Mouse (Mus musculus) kidney, embryonic 14.5 days (tissue): ENCODE measurements around the gene Slc20a1. TPM values are rescaled to one million over a fixed set of nuclear protein-coding genes. Genes with fewer than 3 reads are reported as not detected.

Source experiments
- ATAC-seq: fragments of 200-750 bp; cut with Nextera tagmentation; 2 replicates; pipeline ENCODE4 v1.8.0; 2017; ENCODE audit warnings: moderate number of reproducible peaks, mild to moderate bottlenecking, moderate TSS enrichment, moderate library complexity; ENCODE audit not compliant: low FRiP score, low TSS enrichment
- H3K27ac ChIP-seq: fragments of 300-500 bp; sonication (generic); 2 replicates; pipeline ENCODE4 v1.5.1; 2014; ENCODE audit warnings: low read depth, mild to moderate bottlenecking, low read length, moderate library complexity, mixed read lengths
- H3K27me3 ChIP-seq: fragments of 300-500 bp; sonication (generic); 2 replicates; pipeline ENCODE4 v1.6.1; 2014; ENCODE audit warnings: mild to moderate bottlenecking, low read length; ENCODE audit not compliant: control insufficient read depth, insufficient read depth
- H3K36me3 ChIP-seq: fragments of 300-500 bp; sonication (generic); 2 replicates; pipeline ENCODE4 v1.6.1; 2014; ENCODE audit warnings: low read length, mixed read lengths; ENCODE audit not compliant: control insufficient read depth, insufficient read depth
- H3K4me1 ChIP-seq: fragments of 300-500 bp; sonication (generic); 2 replicates; pipeline ENCODE4 v1.6.1; 2014; ENCODE audit warnings: low read length, mixed read lengths; ENCODE audit not compliant: control insufficient read depth, insufficient read depth
- H3K4me2 ChIP-seq: fragments of 300-500 bp; sonication (generic); replicated peaks from 2 replicates; pipeline ENCODE4 v1.6.1; 2014; ENCODE audit warnings: low read depth, mild to moderate bottlenecking, low read length
- H3K4me3 ChIP-seq: fragments of 300-500 bp; sonication (generic); 2 replicates; pipeline ENCODE4 v1.5.1; 2014; ENCODE audit warnings: mild to moderate bottlenecking, low read length
- H3K9ac ChIP-seq: fragments of 300-500 bp; sonication (generic); 2 replicates; pipeline ENCODE4 v1.6.1; 2014; ENCODE audit warnings: low read depth, mild to moderate bottlenecking, low read length, moderate library complexity
- H3K9me3 ChIP-seq: fragments of 300-500 bp; sonication (generic); 2 replicates; pipeline ENCODE4 v1.6.1; 2016; ENCODE audit warnings: low read length; ENCODE audit not compliant: control insufficient read depth
- WGBS: fragments of 180-500 bp; shearing (Covaris S2); extraction: QIAGEN DNeasy Blood & Tissue Kit; methylation state at CpG from one replicate; pipeline ENCODE4 v1.1.7; 2014; 5-methylcytosine and 5-hydroxymethylcytosine counted together
- polyA plus RNA-seq: library from polyadenylated mRNA; unstranded; fragments of >200 nt; fragmentation: Nextera tagmentation; extraction: Ambion mirVana; gene quantifications from 2 replicates; pipeline ENCODE4 v1.2.1, GENCODE M21; 2014

Gene Slc20a1
- 16.4 and 34.5 TPM in 2 replicates for polyA plus RNA-seq

DNA sequence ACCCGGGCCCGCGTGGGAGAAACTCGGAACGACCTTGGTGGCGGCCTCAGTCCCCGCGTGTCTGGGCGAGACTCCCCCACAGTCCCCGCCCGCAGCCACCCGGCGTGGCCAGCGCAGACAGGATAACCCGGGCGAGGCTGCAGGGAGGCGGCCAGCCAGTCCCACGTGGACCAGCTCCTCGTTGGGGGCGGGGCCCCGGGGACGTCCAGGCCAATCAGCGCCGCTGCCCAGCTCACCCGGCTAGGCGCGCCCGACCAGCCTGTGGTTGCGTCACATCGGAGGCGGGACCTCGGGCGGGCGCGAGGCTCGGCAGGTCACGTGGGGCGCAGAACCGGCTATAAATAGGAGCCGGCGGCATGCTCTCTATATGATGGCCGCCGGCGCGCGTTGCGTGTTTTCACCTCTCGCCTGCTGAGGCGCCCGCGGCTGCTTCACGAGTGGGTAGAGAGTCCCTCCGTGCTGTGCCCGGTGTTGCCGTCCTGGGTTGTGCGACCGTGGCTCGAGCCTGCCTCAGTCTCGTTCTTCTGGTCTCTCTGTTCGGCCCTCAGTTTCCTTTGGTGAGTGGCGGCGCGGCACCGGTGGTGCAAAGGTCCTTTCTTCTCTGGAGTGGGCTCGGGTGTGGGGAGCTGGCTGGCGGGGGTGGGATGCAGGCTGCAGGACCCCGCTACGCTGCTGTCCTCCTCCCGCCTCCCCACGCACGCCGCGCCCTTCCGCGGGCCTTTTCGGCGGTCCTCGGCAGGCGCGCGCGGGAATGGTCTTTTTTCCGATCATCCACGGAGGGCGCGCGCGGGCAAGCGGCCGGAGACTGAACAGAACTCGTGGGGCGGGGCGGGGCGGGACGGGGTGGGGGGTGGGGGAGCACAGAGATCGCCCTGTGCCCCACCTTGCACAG, at the start of gene Slc20a1:
Gene Slc20a1 (plus strand): TSS at position 329 of the 892 bp plus-strand sequence.
- no peaks in the 10 kb centered on the region for H3K9me3 ChIP-seq
- peak within 1 kb of the TSS; percentile 82 for H3K9ac ChIP-seq
- WGBS = under 1% methylated on average over 91 of the region's 96 CpGs
- H3K4me3 ChIP-seq = peak within 1 kb of the TSS; percentile 79
- no peaks in the 10 kb centered on the region for H3K27me3 ChIP-seq
- peaks cover 9% of the 10 kb centered on the region for H3K4me1 ChIP-seq
- peak within 1 kb of the TSS; percentile 67 for H3K4me2 ChIP-seq
- peaks cover 30% of the 10 kb centered on the region for H3K36me3 ChIP-seq
- peak within 1 kb of the TSS; percentile 80 for H3K27ac ChIP-seq
- ATAC-seq = peak; percentile 99

DNA sequence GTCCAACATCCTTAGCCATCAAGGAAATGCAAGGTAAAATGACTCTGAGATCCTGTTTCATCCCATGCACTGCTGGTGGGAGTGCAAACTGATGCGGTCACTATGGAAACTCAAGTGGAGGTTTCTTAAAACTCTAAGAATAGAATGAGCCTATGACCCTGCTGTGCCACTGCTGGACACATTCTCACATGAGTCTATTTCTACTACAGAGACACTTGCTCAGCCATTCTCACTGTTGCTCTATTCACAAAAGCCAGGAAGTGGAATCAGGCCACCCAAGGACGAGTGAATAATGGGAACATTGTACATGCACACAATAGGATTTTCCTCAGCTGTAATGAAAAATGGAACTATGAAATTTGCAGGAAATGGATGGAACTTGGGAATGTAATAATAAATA, 49.7 kb upstream of the Slc20a1 start:
- 70% methylated on average over 2 of the region's 2 CpGs for WGBS
- ATAC-seq = no peak
- Histone ChIP-seq H3K9ac (no peak overlapping the region), H3K4me1 (no peaks in the 10 kb centered on the region), H3K4me2 (no peak overlapping the region), H3K9me3 (no peaks in the 10 kb centered on the region), H3K27ac (no peak overlapping the region), H3K36me3 (no peaks in the 10 kb centered on the region), H3K27me3 (no peaks in the 10 kb centered on the region), H3K4me3 (no peak overlapping the region)

DNA sequence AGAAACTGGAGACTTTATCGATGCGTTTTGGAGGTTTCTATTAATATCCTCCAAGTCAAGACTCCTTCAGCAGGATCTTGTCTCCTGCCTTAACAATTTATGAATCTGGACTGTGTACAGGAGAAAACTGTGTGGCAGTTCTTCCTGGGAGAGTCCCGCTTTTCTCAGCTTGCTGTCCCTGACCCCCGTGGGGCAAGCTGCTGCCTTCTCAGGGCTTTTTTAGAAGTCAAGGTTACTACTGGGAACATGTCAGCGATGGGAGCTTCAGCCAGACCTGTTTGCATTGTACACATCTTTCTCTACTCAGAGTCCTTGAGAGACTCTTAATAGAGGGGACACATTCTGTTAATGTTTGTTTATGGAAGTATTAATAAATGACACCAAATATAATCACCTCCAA, 48.2 kb upstream of the Slc20a1 start:
- H3K4me1 ChIP-seq = no peaks in the 10 kb centered on the region
- H3K9me3 ChIP-seq = no peaks in the 10 kb centered on the region
- H3K27me3 ChIP-seq = no peaks in the 10 kb centered on the region
- no peak overlapping the region for H3K4me3 ChIP-seq
- H3K9ac ChIP-seq = no peak overlapping the region
- WGBS = 86% methylated on average over 5 of the region's 5 CpGs
- ATAC-seq = no peak
- H3K36me3 ChIP-seq = no peaks in the 10 kb centered on the region
- no peak overlapping the region for H3K27ac ChIP-seq
- H3K4me2 ChIP-seq = no peak overlapping the region

DNA sequence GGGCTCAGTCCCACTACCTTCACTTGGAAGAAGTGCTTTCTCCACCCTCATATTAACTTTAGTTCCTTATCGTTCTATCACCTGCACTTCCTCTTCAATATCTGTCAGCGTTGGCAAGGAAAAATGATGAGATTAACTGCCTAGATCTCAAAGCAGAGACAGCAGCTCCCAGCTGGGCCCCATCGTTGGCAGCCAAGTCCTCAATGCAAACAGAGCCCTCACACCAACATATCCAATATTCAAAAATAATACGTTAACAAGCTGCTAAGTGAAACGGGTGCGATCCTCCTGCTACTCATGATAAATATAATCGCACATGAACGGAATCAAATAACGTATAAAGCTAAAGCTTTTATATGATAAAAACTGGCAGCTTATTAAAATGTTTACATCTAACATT, 47.5 kb upstream of the Slc20a1 start:
- no peak overlapping the region for H3K4me2 ChIP-seq
- no peak for ATAC-seq
- 89% methylated on average over 9 of the region's 9 CpGs for WGBS
- no peaks in the 10 kb centered on the region for H3K36me3 ChIP-seq
- no peak overlapping the region for H3K27ac ChIP-seq
- no peaks in the 10 kb centered on the region for H3K4me1 ChIP-seq
- H3K9ac ChIP-seq = no peak overlapping the region
- no peak overlapping the region for H3K4me3 ChIP-seq
- no peaks in the 10 kb centered on the region for H3K27me3 ChIP-seq
- no peaks in the 10 kb centered on the region for H3K9me3 ChIP-seq

DNA sequence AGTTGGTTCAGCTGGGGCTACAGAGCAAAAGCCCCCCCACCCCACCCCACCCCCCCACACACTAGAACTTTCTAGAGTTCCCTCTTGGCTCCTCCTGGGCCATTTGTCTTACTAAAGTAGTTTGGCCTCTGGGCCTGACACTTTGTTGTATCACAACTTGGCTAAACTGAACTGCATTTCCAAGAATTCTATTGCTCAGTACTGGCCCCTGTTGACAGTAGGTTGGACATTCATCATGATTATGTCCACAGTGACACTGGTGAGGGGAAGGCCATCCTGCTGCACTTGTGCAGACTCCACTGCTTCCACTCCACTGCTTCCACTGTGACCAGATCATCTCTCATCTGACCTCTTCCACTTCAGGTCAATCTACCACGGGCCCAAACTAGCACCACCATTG, 45.8 kb upstream of the Slc20a1 start:
- Histone ChIP-seq H3K9me3 (no peaks in the 10 kb centered on the region), H3K9ac (no peak overlapping the region), H3K36me3 (no peaks in the 10 kb centered on the region), H3K4me1 (no peaks in the 10 kb centered on the region), H3K4me3 (no peak overlapping the region), H3K27ac (no peak overlapping the region), H3K27me3 (no peaks in the 10 kb centered on the region), H3K4me2 (no peak overlapping the region)
- WGBS = 71% methylated on average over 1 of the region's 1 CpGs
- ATAC-seq = no peak

DNA sequence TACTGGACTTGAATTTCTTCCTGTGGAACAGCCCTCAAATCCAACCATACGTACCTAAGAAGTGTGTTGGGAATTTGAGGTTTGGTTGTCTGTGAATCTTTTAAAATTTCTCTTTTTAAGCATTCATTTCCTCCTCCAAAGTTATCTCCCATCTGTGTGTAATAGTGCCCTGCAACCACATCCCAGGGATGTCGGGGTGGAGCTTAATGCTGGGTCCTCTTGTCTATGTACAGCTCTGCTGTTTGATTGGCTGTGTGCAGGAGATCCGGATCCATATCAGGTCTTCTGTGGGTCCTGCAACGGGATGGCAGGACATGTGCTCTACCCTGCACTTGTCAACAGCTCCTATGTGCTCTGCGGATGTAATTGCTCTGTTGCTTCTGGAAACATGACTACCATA, 33.7 kb upstream of the Slc20a1 start:
- ATAC-seq = no peak
- no peaks in the 10 kb centered on the region for H3K4me1 ChIP-seq
- WGBS = 80% methylated on average over 5 of the region's 5 CpGs
- no peak overlapping the region for H3K27ac ChIP-seq
- H3K9me3 ChIP-seq = 0 out of 2 replicates have a peak, but pooled peaks cover 2% of the 10 kb centered on the region
- H3K9ac ChIP-seq = no peak overlapping the region
- no peaks in the 10 kb centered on the region for H3K27me3 ChIP-seq
- H3K36me3 ChIP-seq = no peaks in the 10 kb centered on the region
- H3K4me2 ChIP-seq = no peak overlapping the region
- H3K4me3 ChIP-seq = no peak overlapping the region

DNA sequence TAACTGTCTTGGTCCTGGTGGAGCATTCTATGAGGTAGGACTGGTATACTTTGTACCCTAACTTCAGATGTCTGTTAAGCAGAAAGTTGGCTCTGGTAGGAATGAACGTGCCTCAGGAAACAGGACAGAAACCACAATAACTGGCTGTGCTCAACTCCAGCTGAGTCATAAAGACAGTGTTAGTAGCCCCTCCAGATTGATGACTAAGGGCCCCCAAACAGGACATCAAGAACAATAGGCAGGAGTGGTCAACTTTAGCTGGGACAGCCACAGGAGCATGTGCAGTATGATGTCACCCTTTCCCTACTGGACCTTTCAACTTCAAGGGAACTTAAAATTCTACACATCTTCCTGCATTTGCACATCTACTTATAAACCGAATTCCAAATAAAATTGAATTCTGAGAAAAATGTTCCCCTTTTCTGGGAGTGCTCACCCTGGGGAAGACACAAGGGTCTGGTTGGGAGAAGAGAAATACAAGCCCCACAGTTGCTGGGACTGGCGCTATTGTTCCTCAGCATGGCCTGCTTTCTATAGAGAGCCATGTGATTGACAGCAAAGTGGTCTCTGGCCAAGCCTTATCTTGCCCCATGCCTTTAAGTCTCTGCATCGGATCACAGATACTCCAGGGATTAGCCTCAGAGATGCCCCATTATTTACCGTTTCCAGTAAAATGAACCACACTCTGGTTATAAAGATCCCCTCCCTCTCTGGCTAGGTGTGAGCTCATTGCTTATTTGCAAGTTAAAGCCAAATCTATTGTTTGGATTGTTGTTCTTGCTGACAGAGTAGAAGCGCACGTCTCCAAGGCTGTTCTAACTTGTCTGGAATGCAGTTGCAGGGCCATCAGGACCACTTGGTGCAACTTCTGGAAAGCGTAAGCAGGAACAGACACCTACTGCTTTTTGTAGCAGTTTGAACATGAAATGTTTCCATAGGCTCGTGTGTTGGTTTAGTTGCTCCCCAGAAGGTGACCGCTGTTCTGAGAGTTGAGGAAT, 31.8 kb upstream of the Slc20a1 start:
- Histone ChIP-seq H3K9me3 (0 out of 2 replicates have a peak, but pooled peaks cover 2% of the 10 kb centered on the region), H3K4me2 (no peak overlapping the region), H3K27ac (no peak overlapping the region), H3K4me1 (no peaks in the 10 kb centered on the region), H3K4me3 (no peak overlapping the region), H3K27me3 (no peaks in the 10 kb centered on the region), H3K9ac (no peak overlapping the region), H3K36me3 (no peaks in the 10 kb centered on the region)
- 79% methylated on average over 10 of the region's 10 CpGs for WGBS
- ATAC-seq = no peak

DNA sequence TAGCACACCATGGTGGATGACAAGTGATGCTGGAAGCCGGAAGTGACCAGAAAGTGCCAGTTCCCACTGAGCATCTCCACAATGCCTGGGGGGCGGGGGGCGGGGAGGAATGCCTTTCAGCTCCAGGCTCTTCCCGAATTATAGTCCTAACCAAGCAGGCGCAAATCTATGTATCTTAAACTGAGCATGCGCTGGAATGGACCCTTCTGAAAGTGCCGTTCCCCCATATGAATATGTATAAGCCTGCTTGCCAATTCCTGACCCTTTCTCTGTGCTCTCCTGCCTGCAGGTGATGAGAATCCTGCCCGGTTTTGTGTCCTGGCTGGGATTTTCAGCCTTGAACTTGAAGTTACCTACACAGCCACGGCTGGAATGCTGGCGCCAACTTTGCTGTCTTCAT, 25.2 kb upstream of the Slc20a1 start:
- Histone ChIP-seq H3K27me3 (no peaks in the 10 kb centered on the region), H3K4me3 (no peak overlapping the region), H3K4me1 (no peaks in the 10 kb centered on the region), H3K4me2 (no peak overlapping the region), H3K9ac (no peak overlapping the region), H3K27ac (no peak overlapping the region), H3K9me3 (0 out of 2 replicates have a peak, but pooled peaks cover under 1% of the 10 kb centered on the region), H3K36me3 (no peaks in the 10 kb centered on the region)
- no peak for ATAC-seq
- WGBS = 66% methylated on average over 10 of the region's 10 CpGs
